Mouse (Mus musculus): Measurements from ENCODE around the gene Kif16b. TPM values are rescaled to one million over a fixed set of nuclear protein-coding genes. Genes with fewer than 3 reads are reported as not detected.
A peak's percentile ranks its signal among the peaks of the same experiment; 100 is the strongest.

Kif16b gene
- polyA plus RNA-seq, 1 experiment from 2014 or later: 5.2 TPM

DNA sequence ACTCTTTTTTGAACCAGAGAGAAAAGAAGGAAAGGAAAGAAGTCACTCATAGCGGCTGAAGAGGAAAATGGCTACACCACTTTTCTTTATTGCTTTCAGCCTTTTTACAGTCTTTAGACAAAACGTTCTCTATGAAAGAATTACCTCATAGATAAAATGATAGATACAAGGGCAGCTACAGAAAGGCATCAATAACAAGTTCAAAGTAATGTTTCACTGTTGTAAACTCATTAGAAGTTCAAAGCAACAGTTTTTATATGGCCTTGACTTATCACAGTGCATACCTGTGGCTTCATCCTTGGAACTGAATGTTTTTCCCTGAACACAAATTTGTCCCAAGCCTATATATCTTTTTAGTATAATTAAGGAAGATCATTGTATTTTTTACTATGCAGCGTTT is 62.6 kb downstream of the Kif16b start:
- no peaks in the 10 kb centered on the region for H3K4me1 ChIP-seq (ENCODE audit: control insufficient read depth, insufficient read depth, low read length)
- H3K9ac ChIP-seq (ENCODE audit: low read length): no peak overlapping the region
- no peak overlapping the region for H3K27ac ChIP-seq (ENCODE audit: low read depth, low read length)
- H3K4me2 ChIP-seq: no peak overlapping the region
- ATAC-seq (ENCODE audit: low FRiP score): no peak
- no peak overlapping the region for H3K4me3 ChIP-seq (ENCODE audit: low read depth, low read length)
- DNase-seq (ENCODE audit: low spot score, missing footprints): no peak
- 78% methylated on average over 3 of the region's 3 CpGs for WGBS
- H3K27me3 ChIP-seq (ENCODE audit: control insufficient read depth, insufficient read depth, low read length): no peaks in the 10 kb centered on the region
- H3K36me3 ChIP-seq (ENCODE audit: control insufficient read depth, insufficient read depth, low read length): no peaks in the 10 kb centered on the region
- H3K9me3 ChIP-seq (ENCODE audit: control insufficient read depth, low read length): no peaks in the 10 kb centered on the region

DNA sequence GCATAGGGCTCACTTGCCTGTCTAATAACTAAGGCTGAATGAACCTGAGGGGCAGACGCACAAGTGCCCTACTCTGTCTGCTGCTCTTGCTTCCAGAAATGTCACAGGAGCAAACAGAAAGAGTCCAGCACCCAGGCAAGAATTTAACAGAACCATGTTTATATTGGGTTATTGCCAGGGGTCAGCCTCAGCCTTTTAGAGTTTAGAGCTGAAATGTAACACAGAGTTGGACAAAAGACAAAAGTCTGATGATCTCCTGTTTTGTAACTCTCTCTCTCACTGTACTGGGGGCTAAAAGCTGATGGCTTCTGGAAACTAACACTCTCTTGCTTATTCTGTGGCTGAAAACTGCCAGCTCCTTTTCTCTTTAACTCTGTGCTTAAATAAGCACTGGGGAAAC is 63.2 kb downstream of the Kif16b start:
- Histone ChIP-seq H3K27ac (ENCODE audit: low read depth, low read length) (no peak overlapping the region), H3K9ac (ENCODE audit: low read length) (no peak overlapping the region), H3K4me3 (ENCODE audit: low read depth, low read length) (no peak overlapping the region), H3K4me2 (no peak overlapping the region), H3K9me3 (ENCODE audit: control insufficient read depth, low read length) (no peaks in the 10 kb centered on the region), H3K36me3 (ENCODE audit: control insufficient read depth, insufficient read depth, low read length) (no peaks in the 10 kb centered on the region), H3K4me1 (ENCODE audit: control insufficient read depth, insufficient read depth, low read length) (no peaks in the 10 kb centered on the region), H3K27me3 (ENCODE audit: control insufficient read depth, insufficient read depth, low read length) (no peaks in the 10 kb centered on the region)
- no peak for DNase-seq (ENCODE audit: low spot score, missing footprints)
- no peak for ATAC-seq (ENCODE audit: low FRiP score)
- WGBS: 74% methylated on average over 1 of the region's 1 CpGs

DNA sequence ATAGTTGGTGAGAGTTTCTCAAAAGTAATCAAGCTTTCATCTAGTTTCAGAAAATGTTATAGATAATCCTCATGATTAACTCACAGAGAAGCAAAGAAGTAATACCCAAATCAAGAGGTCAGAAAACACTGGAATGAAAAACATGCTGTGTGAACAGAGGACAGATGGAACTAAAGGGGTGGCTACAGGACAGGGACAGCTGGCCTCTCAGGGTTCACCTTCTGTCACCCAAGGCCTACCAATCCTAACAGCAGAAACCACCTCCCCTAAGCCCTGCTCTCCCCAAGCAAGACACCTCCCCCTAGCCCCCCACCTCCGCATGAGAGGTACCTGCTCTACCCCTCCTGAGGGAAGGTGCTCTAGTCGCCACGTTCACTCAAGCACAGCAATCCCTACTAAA is 66.6 kb downstream of the Kif16b start:
- H3K9me3 ChIP-seq (ENCODE audit: control insufficient read depth, low read length): no peaks in the 10 kb centered on the region
- H3K27me3 ChIP-seq (ENCODE audit: control insufficient read depth, insufficient read depth, low read length): no peaks in the 10 kb centered on the region; the same call in 1 of the 2 replicates
- H3K36me3 ChIP-seq (ENCODE audit: control insufficient read depth, insufficient read depth, low read length): no peaks in the 10 kb centered on the region
- H3K4me2 ChIP-seq: no peak overlapping the region
- no peak for ATAC-seq (ENCODE audit: low FRiP score)
- H3K27ac ChIP-seq (ENCODE audit: low read depth, low read length): no peak overlapping the region
- no peaks in the 10 kb centered on the region for H3K4me1 ChIP-seq (ENCODE audit: control insufficient read depth, insufficient read depth, low read length)
- no peak for DNase-seq (ENCODE audit: low spot score, missing footprints)
- no peak overlapping the region for H3K4me3 ChIP-seq (ENCODE audit: low read depth, low read length)
- H3K9ac ChIP-seq (ENCODE audit: low read length): no peak overlapping the region
- 89% methylated on average over 3 of the region's 3 CpGs for WGBS

DNA sequence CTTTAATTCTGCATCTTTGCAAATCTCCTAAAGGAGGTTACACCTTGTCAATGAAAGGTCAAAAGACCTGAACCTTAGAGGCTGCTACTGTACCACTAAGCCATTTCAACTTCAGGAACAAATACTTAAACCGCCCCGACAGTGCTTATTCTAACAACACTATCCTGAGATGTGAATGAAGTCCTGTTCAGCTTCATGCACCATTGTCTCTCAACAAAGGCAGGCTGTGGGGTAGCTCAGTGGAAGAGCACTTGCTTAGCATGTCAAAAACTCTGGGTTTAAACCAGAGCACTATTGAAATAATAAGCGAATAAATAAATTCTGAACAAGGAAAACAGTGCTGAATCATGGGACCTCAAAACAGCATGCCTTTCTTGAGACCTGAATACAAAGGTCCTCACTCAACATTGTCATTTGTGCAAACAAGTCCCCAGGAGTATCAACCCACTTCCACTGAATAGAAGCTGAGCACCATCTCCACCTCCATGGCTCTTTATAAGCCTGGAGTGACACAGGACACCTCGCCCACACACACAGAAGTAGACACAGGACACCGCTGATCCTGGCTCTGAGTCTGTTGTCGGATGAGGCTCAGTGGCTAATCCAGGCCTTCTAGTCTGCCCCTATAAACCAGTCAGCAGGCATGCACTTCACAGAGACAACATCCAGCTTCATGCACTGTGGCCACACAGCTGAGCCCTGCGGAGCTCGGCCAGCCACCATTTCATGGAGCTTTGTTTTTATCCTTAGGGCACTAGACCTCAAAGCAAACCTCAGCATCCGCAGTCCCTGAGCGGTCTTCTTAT is 68.5 kb downstream of the Kif16b start:
- peak; percentile 91 for DNase-seq (ENCODE audit: low spot score, missing footprints)
- no peak overlapping the region for H3K27ac ChIP-seq (ENCODE audit: low read depth, low read length)
- no peak overlapping the region for H3K4me3 ChIP-seq (ENCODE audit: low read depth, low read length)
- H3K9me3 ChIP-seq (ENCODE audit: control insufficient read depth, low read length): no peaks in the 10 kb centered on the region
- WGBS: 26% methylated on average over 10 of the region's 10 CpGs
- ATAC-seq (ENCODE audit: low FRiP score): peak; percentile 83
- H3K27me3 ChIP-seq (ENCODE audit: control insufficient read depth, insufficient read depth, low read length): no peaks in the 10 kb centered on the region; the same call in 1 of the 2 replicates
- no peak overlapping the region for H3K9ac ChIP-seq (ENCODE audit: low read length)
- H3K4me2 ChIP-seq: no peak overlapping the region
- H3K36me3 ChIP-seq (ENCODE audit: control insufficient read depth, insufficient read depth, low read length): no peaks in the 10 kb centered on the region
- no peaks in the 10 kb centered on the region for H3K4me1 ChIP-seq (ENCODE audit: control insufficient read depth, insufficient read depth, low read length)

DNA sequence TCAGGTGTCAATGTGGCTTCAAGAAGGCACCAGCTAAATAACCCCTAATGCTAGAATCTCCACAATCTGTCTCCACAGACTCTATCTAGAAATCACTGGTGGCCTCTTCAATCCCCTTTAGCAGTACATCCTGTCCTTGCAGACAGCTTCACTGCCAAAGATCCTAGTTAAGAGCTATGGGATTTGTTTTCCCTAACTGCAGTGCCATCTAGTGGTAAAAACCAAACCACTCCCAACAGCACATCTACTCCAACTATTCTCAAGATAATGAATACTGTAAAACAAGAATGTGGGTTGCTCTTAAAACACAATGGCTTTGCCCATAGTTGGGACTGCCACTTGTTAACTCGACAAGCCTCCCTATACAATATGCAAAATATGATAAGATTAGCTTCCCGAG is 88.3 kb downstream of the Kif16b start:
- H3K4me2 ChIP-seq: no peak overlapping the region
- no peak overlapping the region for H3K4me3 ChIP-seq (ENCODE audit: low read depth, low read length)
- H3K4me1 ChIP-seq (ENCODE audit: control insufficient read depth, insufficient read depth, low read length): peaks cover 3% of the 10 kb centered on the region; the same call in 1 of the 2 replicates
- no peak overlapping the region for H3K27ac ChIP-seq (ENCODE audit: low read depth, low read length)
- 44% methylated on average over 2 of the region's 2 CpGs for WGBS
- peak; percentile 93 for DNase-seq (ENCODE audit: low spot score, missing footprints)
- peak; percentile 87 for ATAC-seq (ENCODE audit: low FRiP score)
- no peaks in the 10 kb centered on the region for H3K27me3 ChIP-seq (ENCODE audit: control insufficient read depth, insufficient read depth, low read length)
- no peaks in the 10 kb centered on the region for H3K36me3 ChIP-seq (ENCODE audit: control insufficient read depth, insufficient read depth, low read length)
- H3K9me3 ChIP-seq (ENCODE audit: control insufficient read depth, low read length): no peaks in the 10 kb centered on the region
- H3K9ac ChIP-seq (ENCODE audit: low read length): no peak overlapping the region

DNA sequence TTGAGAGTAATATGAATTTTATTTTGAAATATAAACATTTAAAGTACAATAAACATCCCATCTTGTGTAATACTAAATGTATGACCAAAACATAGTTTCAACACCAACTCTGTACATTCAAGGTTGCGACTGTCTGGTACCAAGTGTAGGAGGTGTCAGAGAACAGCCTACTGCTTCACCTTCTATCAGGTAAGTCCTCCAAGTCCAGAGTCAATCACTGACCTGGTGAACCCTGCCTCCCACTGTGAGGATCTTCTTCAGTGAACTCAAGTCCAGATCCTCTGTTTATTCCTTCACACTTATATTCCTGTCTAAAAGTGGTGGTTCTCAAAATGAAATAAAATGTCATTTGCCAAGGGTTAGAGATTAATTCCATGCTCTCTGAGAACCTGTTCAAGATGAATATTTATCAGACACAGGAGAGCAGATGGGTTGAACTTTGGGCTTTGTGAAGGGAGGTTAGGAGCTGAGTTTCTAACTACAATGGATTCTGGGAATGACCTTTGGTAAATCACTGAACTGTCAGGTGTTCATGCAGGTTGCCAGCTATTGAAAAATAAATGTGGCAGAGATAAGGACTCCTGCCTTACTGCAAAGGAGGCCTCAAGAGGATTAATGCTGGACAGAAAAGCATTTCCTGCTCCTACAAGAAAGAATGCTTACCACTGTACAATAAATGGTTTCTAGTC is 97.4 kb downstream of the Kif16b start:
- DNase-seq (ENCODE audit: low spot score, missing footprints) (no peak), ATAC-seq (ENCODE audit: low FRiP score) (no peak)
- WGBS: 96% methylated on average over 1 of the region's 1 CpGs
- Histone ChIP-seq H3K36me3 (ENCODE audit: control insufficient read depth, insufficient read depth, low read length) (no peaks in the 10 kb centered on the region), H3K4me3 (ENCODE audit: low read depth, low read length) (no peak overlapping the region), H3K9me3 (ENCODE audit: control insufficient read depth, low read length) (no peaks in the 10 kb centered on the region), H3K9ac (ENCODE audit: low read length) (no peak overlapping the region), H3K27me3 (ENCODE audit: control insufficient read depth, insufficient read depth, low read length) (no peaks in the 10 kb centered on the region), H3K4me2 (no peak overlapping the region), H3K27ac (ENCODE audit: low read depth, low read length) (no peak overlapping the region), H3K4me1 (ENCODE audit: control insufficient read depth, insufficient read depth, low read length) (no peaks in the 10 kb centered on the region)

DNA sequence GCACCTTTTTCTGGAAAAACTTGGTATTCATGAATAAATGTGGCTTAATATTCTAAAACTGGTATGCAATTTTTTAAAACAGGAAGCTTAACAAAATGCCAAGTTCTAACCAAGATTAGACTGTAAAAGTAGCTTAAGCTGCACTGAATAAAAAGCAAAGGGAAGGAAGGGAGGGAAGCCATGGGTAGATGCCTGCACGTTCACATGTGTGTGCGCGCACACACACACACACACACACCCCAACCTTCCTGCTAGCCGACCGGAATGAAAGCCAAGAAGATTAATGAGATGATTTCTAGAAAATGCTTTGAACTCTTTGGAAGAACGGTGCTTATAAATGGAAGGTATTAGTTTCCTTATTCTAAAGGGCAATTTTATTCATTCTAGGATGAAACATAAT is 104.0 kb downstream of the Kif16b start:
- Histone ChIP-seq H3K9me3 (ENCODE audit: control insufficient read depth, low read length) (no peaks in the 10 kb centered on the region), H3K27me3 (ENCODE audit: control insufficient read depth, insufficient read depth, low read length) (no peaks in the 10 kb centered on the region), H3K4me1 (ENCODE audit: control insufficient read depth, insufficient read depth, low read length) (no peaks in the 10 kb centered on the region), H3K9ac (ENCODE audit: low read length) (no peak overlapping the region), H3K4me2 (no peak overlapping the region), H3K36me3 (ENCODE audit: control insufficient read depth, insufficient read depth, low read length) (no peaks in the 10 kb centered on the region), H3K4me3 (ENCODE audit: low read depth, low read length) (no peak overlapping the region), H3K27ac (ENCODE audit: low read depth, low read length) (no peak overlapping the region)
- WGBS: 82% methylated on average over 6 of the region's 6 CpGs
- DNase-seq (ENCODE audit: low spot score, missing footprints): peak; percentile 64
- ATAC-seq (ENCODE audit: low FRiP score): no peak

DNA sequence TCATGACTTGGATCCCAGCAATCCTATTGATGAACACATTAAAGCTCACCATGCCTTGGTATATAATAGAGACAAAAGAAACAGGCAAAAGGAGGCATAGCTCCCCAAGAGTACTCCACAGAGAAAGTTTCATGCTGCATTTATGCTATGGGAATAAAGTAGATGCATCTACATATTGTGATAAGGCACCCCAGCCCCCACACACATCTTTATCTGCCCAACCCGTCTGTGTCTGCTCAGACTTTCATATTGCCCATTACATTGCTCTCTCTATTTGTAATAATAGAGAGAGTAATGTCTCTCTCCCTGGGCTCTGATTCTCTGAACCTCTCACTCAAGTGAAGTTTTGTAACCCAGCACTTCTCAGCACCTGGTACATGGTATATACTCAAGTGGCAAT is 126.0 kb downstream of the Kif16b start:
- Histone ChIP-seq H3K9ac (ENCODE audit: low read length) (no peak overlapping the region), H3K4me3 (ENCODE audit: low read depth, low read length) (no peak overlapping the region), H3K9me3 (ENCODE audit: control insufficient read depth, low read length) (no peaks in the 10 kb centered on the region), H3K27ac (ENCODE audit: low read depth, low read length) (no peak overlapping the region), H3K4me1 (ENCODE audit: control insufficient read depth, insufficient read depth, low read length) (no peaks in the 10 kb centered on the region), H3K27me3 (ENCODE audit: control insufficient read depth, insufficient read depth, low read length) (no peaks in the 10 kb centered on the region), H3K36me3 (ENCODE audit: control insufficient read depth, insufficient read depth, low read length) (no peaks in the 10 kb centered on the region), H3K4me2 (no peak overlapping the region)
- DNase-seq (ENCODE audit: low spot score, missing footprints) (no peak), ATAC-seq (ENCODE audit: low FRiP score) (no peak)
- WGBS: 70% methylated on average over 1 of the region's 1 CpGs

DNA sequence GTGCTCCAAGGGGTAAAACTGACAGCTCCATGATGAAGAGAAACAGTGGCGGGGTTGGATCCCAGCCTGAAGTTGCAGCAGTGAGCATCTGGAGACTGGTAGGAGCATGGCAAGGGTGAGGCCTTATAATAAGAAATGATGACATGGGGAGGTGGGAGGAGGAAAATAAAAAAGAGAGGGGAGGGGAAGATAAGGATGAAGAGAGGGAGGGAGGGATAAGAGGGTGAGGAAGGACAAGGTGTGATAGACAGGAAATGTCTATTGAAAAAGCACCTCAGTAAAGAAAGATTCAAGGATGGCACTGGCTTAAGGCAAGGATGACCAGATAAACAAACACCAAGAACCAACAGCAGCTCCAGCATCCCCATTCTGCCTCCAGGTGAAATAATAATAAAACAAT is 126.6 kb downstream of the Kif16b start:
- H3K27me3 ChIP-seq (ENCODE audit: control insufficient read depth, insufficient read depth, low read length): no peaks in the 10 kb centered on the region
- H3K27ac ChIP-seq (ENCODE audit: low read depth, low read length): no peak overlapping the region
- H3K4me1 ChIP-seq (ENCODE audit: control insufficient read depth, insufficient read depth, low read length): no peaks in the 10 kb centered on the region
- H3K4me2 ChIP-seq: no peak overlapping the region
- no peaks in the 10 kb centered on the region for H3K36me3 ChIP-seq (ENCODE audit: control insufficient read depth, insufficient read depth, low read length)
- DNase-seq (ENCODE audit: low spot score, missing footprints): no peak
- ATAC-seq (ENCODE audit: low FRiP score): no peak
- WGBS: 81% methylated on average over 1 of the region's 1 CpGs
- no peaks in the 10 kb centered on the region for H3K9me3 ChIP-seq (ENCODE audit: control insufficient read depth, low read length)
- no peak overlapping the region for H3K4me3 ChIP-seq (ENCODE audit: low read depth, low read length)
- H3K9ac ChIP-seq (ENCODE audit: low read length): no peak overlapping the region

Data from midbrain, embryonic 11.5 days (tissue).